ENCODE assay signal across 14 mouse cellular contexts in the genomic region with DNA sequence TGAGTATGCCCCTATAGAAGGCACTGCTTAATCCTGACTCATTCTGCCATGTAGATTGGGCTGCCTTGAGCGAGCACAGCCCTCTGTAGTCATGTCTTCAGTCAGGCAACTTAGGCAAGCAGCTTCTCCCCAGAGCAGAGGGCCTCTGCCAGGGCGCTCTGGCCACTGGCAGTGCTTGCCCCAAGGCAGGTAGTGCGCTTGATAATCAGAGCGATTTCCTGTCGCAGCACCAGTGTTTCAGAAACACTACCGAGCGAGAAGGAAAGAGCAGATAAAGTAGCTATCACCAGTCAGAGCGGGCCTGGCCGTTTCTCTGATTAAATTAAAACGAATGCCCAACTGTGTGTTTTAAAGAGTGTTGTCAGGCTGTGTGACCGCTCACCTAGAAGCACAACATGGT.
"Had no signal": no experiment of that assay in that cellular context is flagged by ENCODE, and none has a peak within 500 bp of the region (broad histone marks: within the 10 kb centered on the region; RNA-seq: fewer than 3 reads in every experiment).

No protein-coding gene starts in this region.

- H3K36me3 ChIP-seq: limb, embryonic 15.5 days; lung, embryonic 15.5 days; neural tube, embryonic 13.5 days; stomach, embryonic 15.5 days had no signal

- H3K4me3 ChIP-seq: limb, embryonic 15.5 days; lung, embryonic 15.5 days; neural tube, embryonic 13.5 days; stomach, embryonic 15.5 days had no signal

- H3K9ac ChIP-seq: limb, embryonic 15.5 days; lung, embryonic 15.5 days; neural tube, embryonic 13.5 days; stomach, embryonic 15.5 days had no signal

- H3K9me3 ChIP-seq: limb, embryonic 15.5 days; lung, embryonic 15.5 days; neural tube, embryonic 13.5 days; stomach, embryonic 15.5 days had no signal

- ATAC-seq: midbrain, embryonic 16.5 days had no signal

- H3K4me1 ChIP-seq: limb, embryonic 15.5 days; lung, embryonic 15.5 days; neural tube, embryonic 13.5 days; stomach, embryonic 15.5 days had no signal

- H3K27me3 ChIP-seq: limb, embryonic 15.5 days; lung, embryonic 15.5 days; neural tube, embryonic 13.5 days; stomach, embryonic 15.5 days had no signal

- H3K4me2 ChIP-seq: limb, embryonic 15.5 days; lung, embryonic 15.5 days; midbrain, embryonic 11.5 days; neural tube, embryonic 13.5 days; stomach, embryonic 15.5 days had no signal

- H3K27ac ChIP-seq: kidney, postnatal 0 days; limb, embryonic 15.5 days; lung, embryonic 15.5 days; neural tube, embryonic 13.5 days; stomach, embryonic 15.5 days had no signal

- DNase-seq: kidney, adult 11 months; kidney, adult 9 months; lung, postnatal 14 days; retina, postnatal 1 day; right cerebral cortex, postnatal 4 days; spleen, adult 18-20 months; thymus, postnatal 36 days had no signal
